Mouse (Mus musculus) embryonic facial prominence, embryonic 15.5 days (tissue): ENCODE results near the gene Ebf4. TPM values are rescaled to one million over a fixed set of nuclear protein-coding genes. Genes with fewer than 3 reads are reported as not detected.

Source experiments
- ATAC-seq: fragments of 200-750 bp; cut with Nextera tagmentation; 2 replicates; pipeline ENCODE4 v1.8.0; 2017; ENCODE audit warnings: low read depth, moderate TSS enrichment; ENCODE audit not compliant: insufficient number of reproducible peaks, low FRiP score, low TSS enrichment
- H3K27ac ChIP-seq: fragments of 300-500 bp; sonication (generic); replicated peaks from 2 replicates; pipeline ENCODE4 v1.5.1; 2015; ENCODE audit warnings: mild to moderate bottlenecking, inconsistent platforms
- H3K27me3 ChIP-seq: fragments of 300-500 bp; sonication (generic); 2 replicates; pipeline ENCODE4 v1.6.1; 2015; ENCODE audit warnings: inconsistent platforms
- H3K36me3 ChIP-seq: fragments of 300-500 bp; sonication (generic); 2 replicates; pipeline ENCODE4 v1.6.1; 2015; ENCODE audit warnings: mild to moderate bottlenecking, inconsistent platforms
- H3K4me1 ChIP-seq: fragments of 300-500 bp; sonication (generic); 2 replicates; pipeline ENCODE4 v1.6.1; 2015; ENCODE audit warnings: inconsistent platforms
- H3K4me2 ChIP-seq: fragments of 300-500 bp; sonication (generic); replicated peaks from 2 replicates; pipeline ENCODE4 v1.6.1; 2015; ENCODE audit warnings: mild to moderate bottlenecking, inconsistent platforms
- H3K4me3 ChIP-seq: fragments of 300-500 bp; sonication (generic); replicated peaks from 2 replicates; pipeline ENCODE4 v1.5.1; 2015; ENCODE audit warnings: mild to moderate bottlenecking, inconsistent platforms
- H3K9ac ChIP-seq: fragments of 300-500 bp; sonication (generic); 2 replicates; pipeline ENCODE4 v1.6.1; 2015; ENCODE audit warnings: inconsistent platforms
- H3K9me3 ChIP-seq: fragments of 300-500 bp; sonication (generic); replicated peaks from 2 replicates; pipeline ENCODE4 v1.6.1; 2016; ENCODE audit warnings: inconsistent platforms
- WGBS: fragments of 180-500 bp; shearing (Covaris S2); methylation state at CpG from one replicate; pipeline ENCODE4 v1.1.7; 2015; 5-methylcytosine and 5-hydroxymethylcytosine counted together
- polyA plus RNA-seq: library from polyadenylated mRNA; unstranded; fragments of >200 nt; fragmentation: Nextera tagmentation; extraction: Ambion mirVana; gene quantifications from 2 replicates; pipeline ENCODE4 v1.2.1, GENCODE M21; 2015

The Ebf4 gene
- polyA plus RNA-seq, 1 experiment from 2014 or later: 6.9 TPM

DNA sequence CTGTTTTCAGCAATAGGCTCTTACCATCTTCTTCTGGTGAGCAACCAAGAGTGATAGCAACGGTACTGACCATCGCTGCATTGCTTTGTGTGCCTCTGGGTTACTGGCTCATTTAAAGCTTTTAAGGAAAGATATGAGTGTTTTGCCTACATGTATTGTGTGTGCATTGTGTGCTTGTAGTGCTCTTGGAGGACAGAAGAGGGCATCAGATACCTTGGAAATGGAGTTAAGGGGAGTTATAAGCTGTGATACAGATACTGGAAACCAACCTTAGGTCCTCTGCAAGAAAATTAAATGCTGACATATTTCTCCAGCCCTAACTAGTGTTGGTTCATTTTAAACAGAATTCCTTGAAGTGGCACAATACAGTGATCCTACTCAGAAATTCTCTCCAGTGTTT, 93.8 kb downstream of the Ebf4 start:
- H3K36me3 ChIP-seq: peaks cover 12% of the 10 kb centered on the region
- H3K27ac ChIP-seq: no peak overlapping the region
- no peak for ATAC-seq
- H3K4me1 ChIP-seq: no peaks in the 10 kb centered on the region
- H3K27me3 ChIP-seq: no peaks in the 10 kb centered on the region
- 76% methylated on average over 2 of the region's 2 CpGs for WGBS
- H3K9ac ChIP-seq: no peak overlapping the region
- no peaks in the 10 kb centered on the region for H3K9me3 ChIP-seq
- no peak overlapping the region for H3K4me2 ChIP-seq
- H3K4me3 ChIP-seq: no peak overlapping the region

DNA sequence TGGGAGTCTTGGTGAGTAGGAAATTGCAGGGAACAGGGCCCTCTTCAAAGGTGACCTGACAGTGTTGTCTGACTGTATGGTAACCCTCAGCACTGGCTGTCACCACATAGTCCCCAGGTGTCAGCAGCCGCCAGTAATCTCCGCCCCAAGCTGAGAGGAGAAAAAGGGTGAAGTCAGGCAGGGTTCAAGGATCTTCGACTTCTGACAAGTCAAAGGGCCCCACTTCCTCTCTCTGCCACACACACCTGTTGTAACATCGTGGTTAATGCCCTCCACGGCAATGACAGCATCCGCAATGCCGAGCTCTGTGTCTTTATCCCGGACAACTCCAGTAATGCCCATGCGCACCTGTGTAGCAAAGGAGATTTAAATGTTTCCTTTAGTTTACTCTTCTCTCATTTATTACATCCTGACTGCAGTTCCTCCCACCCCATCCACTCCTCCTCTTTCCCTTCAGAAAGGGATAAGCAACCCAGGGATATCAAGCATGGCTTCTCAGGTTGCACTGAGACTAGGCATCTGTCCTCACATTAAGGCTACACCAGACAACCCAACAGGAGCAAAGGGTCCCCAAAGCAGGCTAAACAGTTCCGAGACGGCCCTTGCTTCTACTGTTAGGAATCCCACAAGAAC, 96.1 kb downstream of the Ebf4 start:
- no peak overlapping the region for H3K4me3 ChIP-seq
- WGBS: 79% methylated on average over 11 of the region's 11 CpGs
- H3K4me1 ChIP-seq: peaks cover 4% of the 10 kb centered on the region; the same call in 1 of the 2 replicates
- no peak overlapping the region for H3K4me2 ChIP-seq
- no peak overlapping the region for H3K27ac ChIP-seq
- H3K36me3 ChIP-seq: peaks cover 28% of the 10 kb centered on the region
- ATAC-seq: no peak
- no peak overlapping the region for H3K9ac ChIP-seq
- no peaks in the 10 kb centered on the region for H3K27me3 ChIP-seq
- no peaks in the 10 kb centered on the region for H3K9me3 ChIP-seq

DNA sequence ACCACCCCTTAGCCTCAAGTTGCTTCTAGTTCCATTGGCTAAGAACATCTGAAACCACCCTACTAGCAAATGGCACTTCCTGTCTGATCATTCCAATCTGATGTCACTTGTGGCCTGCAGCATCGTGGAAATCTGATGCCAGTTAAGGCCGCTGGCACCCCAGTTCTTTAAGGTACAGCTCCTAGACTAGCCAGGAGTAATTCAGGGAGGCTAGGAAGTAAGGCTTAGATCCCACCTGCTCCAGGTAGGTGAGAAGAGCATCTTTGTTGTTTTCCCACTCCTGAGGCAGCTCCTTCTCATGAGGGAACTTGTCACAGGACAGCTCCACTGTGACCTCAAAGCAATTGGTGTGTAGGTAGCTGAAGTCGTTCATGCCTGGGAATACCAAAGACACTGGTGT, 97.9 kb downstream of the Ebf4 start:
- peaks cover 28% of the 10 kb centered on the region for H3K36me3 ChIP-seq

DNA sequence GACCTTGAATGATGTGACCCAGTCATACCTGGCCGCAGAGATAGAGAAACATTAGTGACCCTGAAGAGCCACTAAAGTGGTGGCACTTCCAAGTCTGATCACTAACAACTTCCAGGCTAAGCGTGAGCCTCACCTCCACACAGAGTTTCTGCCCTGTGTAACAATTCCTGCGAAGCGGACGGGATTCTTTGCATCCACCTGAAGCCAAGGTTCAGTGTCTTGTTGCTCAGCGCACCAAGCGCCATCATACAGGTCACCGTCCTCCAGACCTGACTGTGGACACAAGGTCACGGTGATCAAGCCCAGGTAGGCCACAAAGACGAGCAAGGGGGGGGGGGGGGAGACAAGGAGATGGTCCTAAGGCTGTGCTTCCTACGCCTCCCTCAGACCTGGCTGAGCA, 100.7 kb downstream of the Ebf4 start:
- Histone ChIP-seq H3K4me2 (no peak overlapping the region), H3K36me3 (peaks cover 28% of the 10 kb centered on the region), H3K4me3 (no peak overlapping the region), H3K9me3 (no peaks in the 10 kb centered on the region), H3K27ac (no peak overlapping the region), H3K9ac (no peak overlapping the region), H3K27me3 (no peaks in the 10 kb centered on the region), H3K4me1 (peaks cover 24% of the 10 kb centered on the region; the same call in 1 of the 2 replicates)
- ATAC-seq: no peak
- WGBS: 92% methylated on average over 11 of the region's 11 CpGs

More for the DNA sequence above, 97.9 kb downstream of the Ebf4 start:
- H3K27ac ChIP-seq: no peak overlapping the region
- no peak overlapping the region for H3K9ac ChIP-seq
- H3K4me1 ChIP-seq: peaks cover 18% of the 10 kb centered on the region; the same call in 1 of the 2 replicates
- no peaks in the 10 kb centered on the region for H3K27me3 ChIP-seq
- no peak for ATAC-seq
- no peak overlapping the region for H3K4me2 ChIP-seq
- 72% methylated on average over 3 of the region's 3 CpGs for WGBS
- no peaks in the 10 kb centered on the region for H3K9me3 ChIP-seq
- no peak overlapping the region for H3K4me3 ChIP-seq

DNA sequence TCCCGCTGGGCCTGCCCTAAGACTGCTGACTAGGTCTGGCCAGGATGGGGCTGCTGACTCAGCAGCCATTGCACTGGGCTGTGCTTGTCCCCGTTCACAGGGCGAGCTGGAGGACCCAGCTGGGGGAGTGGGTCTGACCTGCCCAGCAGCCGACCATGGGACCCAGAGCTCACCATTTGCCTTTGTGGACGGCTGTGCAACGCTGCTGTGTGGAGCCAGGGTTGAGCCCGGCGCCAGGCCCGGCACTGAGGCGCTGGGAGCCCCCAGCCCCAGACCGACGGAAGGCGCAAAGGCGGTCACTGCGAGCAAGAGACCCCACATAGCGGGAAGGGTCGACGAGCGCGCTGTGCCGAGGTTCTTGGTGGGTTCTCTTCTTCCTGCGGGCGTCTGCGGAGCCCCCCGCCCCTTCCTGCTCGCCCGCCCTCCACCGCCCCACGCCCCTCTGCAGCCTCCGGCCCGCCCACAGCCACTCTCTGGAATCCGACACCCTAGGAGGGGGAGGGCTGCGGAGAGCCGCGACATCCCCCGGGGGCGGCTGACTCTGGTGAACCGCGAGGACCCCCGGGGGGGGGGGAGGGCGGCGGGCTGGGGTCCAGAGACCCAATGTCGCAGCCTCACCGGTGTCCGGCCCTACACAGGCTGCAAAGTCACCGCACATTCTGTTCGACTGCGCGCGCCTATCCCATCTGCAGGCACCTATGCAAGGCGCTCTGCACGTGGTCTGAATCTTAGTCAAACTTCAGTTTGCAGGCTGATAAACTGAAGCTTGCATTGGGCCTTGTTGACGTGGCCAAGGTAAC, 102.4 kb downstream of the Ebf4 start, which contains the start of gene Cpxm1:
Cpxm1 (minus strand) TSS at position 389 of the 800 bp plus-strand sequence.
- peak; percentile 87 for ATAC-seq
- no peaks in the 10 kb centered on the region for H3K9me3 ChIP-seq
- no peaks in the 10 kb centered on the region for H3K27me3 ChIP-seq
- under 1% methylated on average over 40 of the region's 53 CpGs for WGBS
- peak within 1 kb of the TSS; percentile 81 for H3K4me2 ChIP-seq
- peaks cover 28% of the 10 kb centered on the region for H3K36me3 ChIP-seq
- peak within 1 kb of the TSS; percentile 81 for H3K9ac ChIP-seq
- peak within 1 kb of the TSS; percentile 82 for H3K27ac ChIP-seq
- peak within 1 kb of the TSS; percentile 69 for H3K4me3 ChIP-seq
- peaks cover 24% of the 10 kb centered on the region; the same call in 1 of the 2 replicates for H3K4me1 ChIP-seq

DNA sequence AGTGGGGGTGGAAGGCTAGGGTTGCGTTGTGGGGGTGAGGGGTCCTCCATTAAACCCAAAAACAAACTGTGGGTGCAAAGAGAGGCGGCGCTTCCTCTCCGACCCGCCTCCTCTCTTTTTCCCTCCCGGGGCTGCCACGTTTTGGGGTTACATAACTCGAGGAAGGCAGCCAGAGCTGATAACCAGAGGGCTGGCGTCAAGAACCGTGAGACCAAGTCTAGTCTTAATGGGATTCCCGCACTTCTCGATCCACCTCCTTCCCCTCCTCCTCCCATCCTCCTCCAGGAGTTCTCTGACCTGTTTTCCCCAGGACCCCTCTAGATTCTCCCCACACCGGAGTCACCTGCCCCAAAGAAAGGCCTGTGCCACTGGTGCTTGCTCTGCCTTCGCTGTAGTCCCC, 103.1 kb downstream of the Ebf4 start:
- Histone ChIP-seq H3K4me3 (peak overlapping the region; percentile 69), H3K9me3 (no peaks in the 10 kb centered on the region), H3K4me2 (peak overlapping the region; percentile 81), H3K36me3 (peaks cover 24% of the 10 kb centered on the region), H3K27me3 (no peaks in the 10 kb centered on the region), H3K9ac (no peak overlapping the region), H3K27ac (peak overlapping the region; percentile 82; the same call in 1 of the 2 replicates), H3K4me1 (peaks cover 24% of the 10 kb centered on the region; the same call in 1 of the 2 replicates)
- ATAC-seq: no peak
- WGBS: 16% methylated on average over 14 of the region's 14 CpGs

DNA sequence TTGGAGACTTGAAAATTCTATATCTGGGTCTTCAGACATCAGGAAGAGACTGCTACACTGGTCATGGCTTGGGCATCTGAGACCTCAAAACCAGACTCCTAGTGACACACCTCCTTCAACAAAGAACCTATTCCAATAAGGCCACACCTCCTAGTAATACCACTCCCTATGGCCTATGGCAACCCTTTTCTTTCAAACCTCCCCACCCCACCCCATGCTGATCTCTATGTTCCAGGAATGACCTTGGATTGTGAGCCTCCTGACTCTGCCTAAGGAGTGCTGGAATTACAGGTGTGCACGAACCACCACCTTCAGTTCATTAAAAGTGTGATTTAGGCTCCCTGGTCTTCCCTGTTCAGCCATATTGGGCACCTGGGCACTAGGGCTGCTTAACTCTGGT, 105.1 kb downstream of the Ebf4 start:
- Histone ChIP-seq H3K4me1 (peaks cover 24% of the 10 kb centered on the region; the same call in 1 of the 2 replicates), H3K36me3 (peaks cover 5% of the 10 kb centered on the region; the same call in 1 of the 2 replicates), H3K4me2 (no peak overlapping the region), H3K27me3 (no peaks in the 10 kb centered on the region), H3K4me3 (no peak overlapping the region), H3K27ac (no peak overlapping the region), H3K9me3 (no peaks in the 10 kb centered on the region), H3K9ac (no peak overlapping the region)
- no peak for ATAC-seq
- WGBS: 78% methylated on average over 1 of the region's 1 CpGs

DNA sequence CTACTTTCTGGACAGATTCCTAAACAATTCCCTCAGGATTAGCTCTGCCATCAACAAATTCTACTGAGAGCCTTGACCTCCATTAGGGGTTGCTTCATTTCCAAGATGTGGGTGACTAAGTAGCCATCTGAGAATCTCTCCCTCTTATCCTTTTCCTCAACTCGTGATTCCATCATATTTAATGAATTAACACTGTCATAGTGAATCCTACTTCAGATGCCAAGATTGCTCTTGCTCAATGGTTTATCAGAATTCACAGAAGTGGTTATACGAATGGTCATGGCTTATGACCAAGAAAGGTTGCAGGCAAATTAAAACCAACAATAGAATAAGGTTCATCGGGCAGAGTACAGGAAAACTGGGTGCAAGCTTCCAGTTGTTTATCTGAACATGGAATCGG, 106.9 kb downstream of the Ebf4 start:
- H3K27me3 ChIP-seq: no peaks in the 10 kb centered on the region; the same call in 1 of the 2 replicates
- no peaks in the 10 kb centered on the region for H3K36me3 ChIP-seq
- no peaks in the 10 kb centered on the region for H3K9me3 ChIP-seq
- H3K9ac ChIP-seq: no peak overlapping the region
- no peak overlapping the region for H3K4me2 ChIP-seq
- no peak for ATAC-seq
- no peak overlapping the region for H3K27ac ChIP-seq
- 74% methylated on average over 4 of the region's 4 CpGs for WGBS
- H3K4me3 ChIP-seq: no peak overlapping the region
- peaks cover 13% of the 10 kb centered on the region; the same call in 1 of the 2 replicates for H3K4me1 ChIP-seq

DNA sequence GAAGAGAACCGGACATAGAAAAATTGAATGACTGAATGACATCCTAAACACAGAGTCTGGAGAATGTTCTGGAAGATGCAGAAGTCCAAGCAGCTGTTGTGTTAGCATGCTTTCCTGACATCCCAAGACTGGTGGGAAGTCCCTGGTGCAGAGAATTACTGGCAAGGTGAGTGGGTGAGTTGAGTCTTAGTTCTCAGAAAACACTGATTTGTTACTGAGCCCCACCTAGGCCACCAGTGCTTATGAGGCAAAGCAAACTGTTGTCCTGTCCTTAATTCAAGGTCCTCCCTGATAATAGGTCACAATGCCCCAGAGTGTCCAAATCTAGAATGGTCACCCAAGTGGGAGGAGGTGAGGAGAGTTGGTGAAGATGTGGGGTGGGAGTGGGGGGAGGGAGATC, 110.0 kb downstream of the Ebf4 start, which contains the start of the genes Gm28372 and 1700020A23Rik:
Gm28372 (plus strand) TSS at position 301 of the 400 bp plus-strand sequence.
1700020A23Rik (plus strand) TSS at position 321 of the 400 bp plus-strand sequence.
- Histone ChIP-seq H3K9me3 (no peaks in the 10 kb centered on the region), H3K27me3 (no peaks in the 10 kb centered on the region; the same call in 1 of the 2 replicates), H3K36me3 (no peaks in the 10 kb centered on the region), H3K9ac (no peak within 1 kb of the TSS), H3K4me1 (peaks cover 9% of the 10 kb centered on the region), H3K4me2 (no peak within 1 kb of the TSS), H3K4me3 (no peak within 1 kb of the TSS), H3K27ac (no peak within 1 kb of the TSS)
- 91% methylated on average over 1 of the region's 1 CpGs for WGBS
- no peak for ATAC-seq

DNA sequence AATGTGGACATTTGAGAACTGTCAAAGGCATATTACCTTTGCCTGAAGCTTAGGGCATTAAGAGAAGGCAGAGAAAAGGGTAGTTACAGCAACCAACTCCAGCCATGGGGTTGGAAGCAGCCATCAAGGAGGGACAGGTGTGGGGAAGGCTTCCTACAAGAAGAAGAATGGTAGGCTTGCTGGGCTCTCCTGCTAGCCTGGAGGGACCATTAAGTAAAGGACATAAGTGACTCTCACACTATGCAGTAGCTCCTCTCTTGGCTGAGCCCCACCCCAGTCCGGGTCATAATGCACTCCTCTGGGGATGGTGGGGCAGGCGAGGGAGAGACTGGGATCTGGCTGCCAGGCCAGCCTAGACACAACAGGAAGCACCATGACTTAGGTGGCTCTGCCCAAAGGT, 111.2 kb downstream of the Ebf4 start, which contains the start of gene Tmem239:
Tmem239 (plus strand) TSS at position 301 of the 400 bp plus-strand sequence.
- 88% methylated on average over 2 of the region's 2 CpGs for WGBS
- Histone ChIP-seq H3K9me3 (no peaks in the 10 kb centered on the region), H3K4me3 (no peak within 1 kb of the TSS), H3K4me2 (no peak within 1 kb of the TSS), H3K27me3 (no peaks in the 10 kb centered on the region; the same call in 1 of the 2 replicates), H3K36me3 (no peaks in the 10 kb centered on the region), H3K9ac (no peak within 1 kb of the TSS), H3K4me1 (peaks cover 9% of the 10 kb centered on the region), H3K27ac (no peak within 1 kb of the TSS)
- no peak for ATAC-seq

DNA sequence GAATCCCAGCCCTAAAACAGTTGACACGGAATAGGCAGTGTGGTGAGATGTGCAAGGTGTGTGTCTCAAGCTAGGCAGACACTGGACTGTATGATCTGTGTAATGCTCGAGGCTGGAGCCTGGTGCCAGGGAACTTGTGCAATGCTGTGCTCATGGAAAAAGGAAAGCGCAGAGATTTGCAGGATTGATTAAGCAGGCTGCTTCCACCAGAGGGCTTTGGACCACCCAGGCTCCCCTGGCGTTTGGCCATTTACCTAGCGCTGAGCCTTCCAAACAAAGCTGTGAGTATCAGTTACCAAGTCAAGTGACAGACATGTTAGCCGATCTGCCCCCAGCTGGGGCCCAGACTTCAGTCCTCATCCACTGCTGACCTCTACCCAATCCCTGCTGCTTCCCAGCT, 113.2 kb downstream of the Ebf4 start:
- 7% methylated on average over 6 of the region's 6 CpGs for WGBS
- no peak overlapping the region for H3K4me3 ChIP-seq
- peak overlapping the region; percentile 39; the same call in 1 of the 2 replicates for H3K27ac ChIP-seq
- H3K4me2 ChIP-seq: no peak overlapping the region
- ATAC-seq: no peak
- H3K36me3 ChIP-seq: no peaks in the 10 kb centered on the region
- H3K9ac ChIP-seq: no peak overlapping the region
- H3K27me3 ChIP-seq: no peaks in the 10 kb centered on the region; the same call in 1 of the 2 replicates
- H3K9me3 ChIP-seq: no peaks in the 10 kb centered on the region
- H3K4me1 ChIP-seq: peaks cover 17% of the 10 kb centered on the region
